In the genomic region with DNA sequence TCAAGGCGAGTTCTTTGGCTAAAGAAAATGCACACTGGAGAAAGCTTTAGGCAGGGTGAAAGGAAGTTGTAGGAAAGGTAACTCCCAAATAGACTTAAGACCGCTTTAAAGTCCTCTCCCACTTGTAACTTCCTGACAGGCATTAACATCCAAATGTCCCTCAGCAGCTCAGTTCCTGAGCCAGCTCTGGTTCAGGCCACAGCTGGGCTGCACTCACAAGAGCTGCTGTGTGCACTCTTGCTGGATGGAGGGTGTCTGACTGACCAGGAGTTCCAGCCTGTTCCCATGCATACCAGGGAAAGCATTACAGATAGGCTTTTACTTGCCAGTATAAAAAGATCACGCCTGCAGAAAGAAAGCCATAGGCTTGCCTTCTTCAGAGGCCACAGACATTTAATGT, we compare ENCODE assay signal across 22 mouse cellular contexts.
A peak's percentile ranks its signal among the peaks of the same experiment; 100 is the strongest.
DNase-seq lines count a peak whose midpoint lies in the region; ATAC-seq and TF ChIP-seq lines count a peak whose summit lies in the region.
"Had no signal": no experiment of that assay in that cellular context is flagged by ENCODE, and none has a peak within 500 bp of the region (broad histone marks: within the 10 kb centered on the region; RNA-seq: fewer than 3 reads in every experiment).

No protein-coding gene starts in this region.

- no peak for ATAC-seq in liver, embryonic 15.5 days (ENCODE audit: insufficient read depth)
- ATAC-seq: forebrain, postnatal 0 days; intestine, embryonic 16.5 days had no signal

- 60% methylated on average over 3 of the region's 3 CpGs for WGBS in thymus, adult 2 months
- 29% methylated on average over 3 of the region's 3 CpGs for whole genome bisulfite sequencing in liver, embryonic 15.5 days (ENCODE audit: insufficient replicate concordance)

- H3K9ac ChIP-seq in liver, embryonic 15.5 days = no peak overlapping the region
- H3K9ac ChIP-seq: forebrain, postnatal 0 days; hindbrain, embryonic 14.5 days; limb, embryonic 15.5 days; midbrain, embryonic 13.5 days; neural tube, embryonic 15.5 days had no signal

- TF ChIP-seq CTCF in thymus, adult 2 months (IDR thresholded peaks at IDR 0.05; ENCODE audit: borderline replicate concordance, control insufficient read depth, extremely low read depth, insufficient read depth, low read length, poor library complexity) = no peak

- no peaks in the 10 kb centered on the region for H3K9me3 ChIP-seq in liver, embryonic 15.5 days (replicated peaks)
- H3K9me3 ChIP-seq: limb, embryonic 15.5 days; midbrain, embryonic 13.5 days; neural tube, embryonic 15.5 days had no signal

- no peaks in the 10 kb centered on the region for H3K36me3 ChIP-seq in thymus, adult 2 months (ENCODE audit: control insufficient read depth, insufficient read depth, low read length)
- no peaks in the 10 kb centered on the region for H3K36me3 ChIP-seq in liver, embryonic 15.5 days (replicated peaks)
- H3K36me3 ChIP-seq: limb, embryonic 15.5 days had no signal

- no peak overlapping the region for H3K27ac ChIP-seq in thymus, adult 2 months (ENCODE audit: control insufficient read depth, insufficient read depth, low read length)
- no peak overlapping the region for H3K27ac ChIP-seq in liver, embryonic 15.5 days (replicated peaks)
- H3K27ac ChIP-seq: gastrocnemius, adult 2 months; hindbrain, embryonic 14.5 days; limb, embryonic 15.5 days; midbrain, embryonic 13.5 days; neural tube, embryonic 15.5 days; stomach, postnatal 0 days had no signal

- DNase-seq in adrenal gland, postnatal 14 days = peak; percentile 23
- DNase-seq in adrenal gland, adult 8-10 months = no peak
- peak; percentile 12 to 14 for DNase-seq in kidney, postnatal 4 days
- no peak for DNase-seq in kidney, adult 18-20 months
- DNase-seq in thymus, postnatal 25 days = peak; percentile 16
- DNase-seq in thymus, adult 2 months = no peak
- DNase-seq in cerebellum, postnatal 25 days = no peak
- DNase-seq: cerebellum, adult 9-11 months; forebrain, postnatal 0 days; gastrocnemius, adult 2 months; kidney, postnatal 14 days; layer of hippocampus, adult 9-11 months; lung, postnatal 36 days; thymus, postnatal 36 days had no signal

- 0 out of 2 replicates have a peak overlapping the region, but pooled peaks have one; percentile 1 for H3K4me2 ChIP-seq in liver, embryonic 15.5 days
- H3K4me2 ChIP-seq: hindbrain, embryonic 14.5 days; limb, embryonic 15.5 days had no signal

- peaks cover 24% of the 10 kb centered on the region for H3K4me1 ChIP-seq in thymus, adult 2 months (replicated peaks; ENCODE audit: control insufficient read depth, insufficient read depth, low read length)
- peaks cover 30% of the 10 kb centered on the region for H3K4me1 ChIP-seq in liver, embryonic 15.5 days (replicated peaks)
- H3K4me1 ChIP-seq: neural tube, embryonic 15.5 days had no signal

- no peaks in the 10 kb centered on the region for H3K27me3 ChIP-seq in thymus, adult 2 months (ENCODE audit: control insufficient read depth, insufficient read depth, low read length)
- H3K27me3 ChIP-seq in liver, embryonic 15.5 days = no peaks in the 10 kb centered on the region
- H3K27me3 ChIP-seq: neural tube, embryonic 15.5 days had no signal

- no peak overlapping the region for H3K4me3 ChIP-seq in thymus, adult 2 months (ENCODE audit: control insufficient read depth, insufficient read depth, low read length)
- H3K4me3 ChIP-seq in liver, embryonic 15.5 days (replicated peaks) = no peak overlapping the region
- H3K4me3 ChIP-seq: erythroblast, embryonic 14.5 days; gastrocnemius, adult 2 months; limb, embryonic 15.5 days; midbrain, embryonic 13.5 days; neural tube, embryonic 15.5 days had no signal

- TF ChIP-seq POLR2A in thymus, adult 2 months (IDR thresholded peaks at IDR 0.05; ENCODE audit: control insufficient read depth, extremely low read depth, insufficient read depth, low read length, poor library complexity) = no peak

Comparison
In these comparisons a context has a peak if more than half of its experiments do, and no peak if none do; other contexts are left out.
1. DNase-seq: peak in adrenal gland, postnatal 14 days (single experiment), kidney, postnatal 4 days (2 of 2) and thymus, postnatal 25 days (single experiment); none in adrenal gland, adult 8-10 months (single experiment), kidney, adult 18-20 months (single experiment), thymus, adult 2 months (single experiment) and cerebellum, postnatal 25 days (0 of 2).